Mouse (Mus musculus): Measurements from ENCODE around the gene Smco3. TPM values are rescaled to one million over a fixed set of nuclear protein-coding genes. Genes with fewer than 3 reads are reported as not detected.

Gene Smco3
- total RNA-seq, 2 experiments from 2014 or later = 0.07 to 0.33 TPM

DNA sequence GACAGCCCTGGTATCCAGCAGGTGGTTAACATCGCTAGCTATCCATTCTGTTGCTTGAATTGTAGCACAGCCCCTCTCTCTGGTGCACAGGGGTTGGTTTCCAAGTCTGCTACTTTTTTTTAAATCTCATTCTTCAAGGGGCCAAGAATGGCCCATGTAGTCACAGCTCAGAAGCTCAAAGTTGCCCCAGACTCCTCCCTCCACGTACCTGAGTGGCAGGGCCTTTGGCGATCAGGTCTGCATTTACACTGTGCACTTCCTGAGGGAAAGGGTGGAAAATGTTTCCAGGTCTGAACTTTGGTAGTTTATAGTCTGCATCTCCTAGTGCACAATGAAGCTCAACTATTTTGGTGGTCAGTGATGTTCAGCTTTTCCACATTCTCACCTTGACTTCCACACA lies 12.0 kb upstream of the Smco3 start:
- no peak for ATAC-seq (replicated peaks; ENCODE audit: poor library complexity)

DNA sequence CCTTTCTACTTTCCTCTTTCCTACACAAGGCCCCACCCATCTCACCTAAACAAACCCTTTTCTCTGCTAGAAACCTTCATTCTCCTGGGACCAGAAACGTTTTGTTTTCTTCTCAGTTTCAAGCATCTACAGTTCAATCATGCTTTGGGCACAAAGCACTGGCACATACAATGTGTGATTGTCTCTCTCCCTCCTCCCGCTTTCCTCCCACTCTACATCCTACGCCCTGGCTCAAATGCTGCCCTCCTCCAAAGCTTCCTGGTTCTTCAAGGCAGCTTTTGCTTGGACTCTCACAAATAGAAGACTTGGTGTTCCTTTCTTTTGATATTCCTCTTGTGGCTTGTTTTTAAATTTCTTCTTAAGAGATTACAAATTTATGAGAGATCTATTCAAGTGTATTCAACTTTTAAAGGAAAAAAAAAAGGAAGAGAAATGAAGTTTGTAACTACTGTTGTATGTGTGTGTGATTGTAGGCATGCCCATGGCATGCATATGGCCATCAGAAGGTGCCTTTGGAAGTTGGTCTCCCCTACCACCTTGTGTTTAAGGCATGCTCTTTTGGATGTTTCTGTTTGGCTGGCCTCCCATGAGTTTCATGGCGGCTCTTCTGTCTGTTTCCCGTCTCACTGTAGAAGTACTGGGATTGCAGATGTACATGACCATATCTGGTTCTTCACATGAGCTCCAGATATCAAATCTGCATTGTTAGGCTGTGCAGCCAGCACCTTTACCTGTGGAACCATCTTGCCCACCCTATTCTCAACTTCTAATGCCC lies 10.6 kb upstream of the Smco3 start:
- ATAC-seq (replicated peaks; ENCODE audit: poor library complexity) = no peak

DNA sequence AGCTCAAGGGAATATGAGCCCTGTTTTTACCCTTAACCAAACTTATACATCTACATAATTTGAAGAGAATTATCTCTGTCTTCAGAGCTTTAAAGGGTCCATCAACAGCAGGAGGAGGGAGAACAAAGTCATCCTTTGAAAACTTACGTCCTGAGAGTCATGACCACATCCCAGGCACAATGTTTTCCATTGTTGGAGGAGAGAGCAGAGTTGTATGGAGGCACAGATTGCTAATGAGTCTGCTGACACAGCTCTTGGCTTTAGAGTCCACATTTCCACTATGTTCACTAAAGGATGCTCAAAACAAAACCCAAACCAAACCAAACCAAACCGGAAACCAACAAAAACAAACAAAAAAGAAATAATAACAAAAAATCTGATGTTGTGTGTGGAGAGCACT lies 9.7 kb upstream of the Smco3 start:
- no peak for ATAC-seq (replicated peaks; ENCODE audit: poor library complexity)

- ATAC-seq (replicated peaks; ENCODE audit: poor library complexity) = no peak
Measured at GRCm38 (mm10) chr6:136837323-136837722, 2.1 kb upstream of the Smco3 start.

- peak; percentile 21; the same call in 1 of the 2 replicates for ATAC-seq (replicated peaks; ENCODE audit: poor library complexity)
Measured at GRCm38 (mm10) chr6:136831712-136832111, 3.5 kb downstream of the Smco3 start.

- no peak for ATAC-seq (replicated peaks; ENCODE audit: poor library complexity)
Measured at GRCm38 (mm10) chr6:136828681-136829080, 6.6 kb downstream of the Smco3 start.

- peak; percentile 96 for ATAC-seq (replicated peaks; ENCODE audit: poor library complexity)
Measured at GRCm38 (mm10) chr6:136827881-136828561, 7.2 kb downstream of the Smco3 start, which contains the start of gene Wbp11. Gene Wbp11, minus strand, starts transcription at chr6:136828233.

GRCm38 (mm10) chr6:136827516-136827880 lies 7.8 kb downstream of the Smco3 start, which contains the start of gene BC049715:
Gene BC049715, plus strand, starts transcription at chr6:136827626.
- ATAC-seq (replicated peaks; ENCODE audit: poor library complexity) = peak; percentile 15

GRCm38 (mm10) chr6:136827116-136827515 lies 8.1 kb downstream of the Smco3 start:
- ATAC-seq (replicated peaks; ENCODE audit: poor library complexity) = no peak

DNA sequence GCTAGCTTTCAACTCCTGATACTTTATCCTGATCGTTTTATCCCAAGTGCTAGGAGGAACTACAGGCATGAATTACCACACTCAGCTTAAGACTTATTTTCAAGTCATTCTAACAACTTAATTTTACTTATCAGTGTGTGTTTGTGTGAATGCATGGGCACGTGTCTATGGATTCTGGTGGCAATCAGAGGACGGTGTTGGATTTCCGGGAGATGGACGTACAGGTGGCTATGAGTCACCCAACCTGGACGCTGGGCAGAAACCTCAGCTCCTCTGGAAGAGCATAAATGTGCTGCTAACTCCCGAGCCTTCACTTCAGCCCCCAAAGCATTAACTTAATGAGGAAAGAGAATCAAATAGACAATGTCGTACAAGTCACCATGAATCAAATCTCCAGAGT lies 10.3 kb downstream of the Smco3 start:
- ATAC-seq (replicated peaks; ENCODE audit: poor library complexity) = no peak

GRCm38 (mm10) chr6:136821086-136821485 lies 14.2 kb downstream of the Smco3 start:
- ATAC-seq (replicated peaks; ENCODE audit: poor library complexity) = no peak

DNA sequence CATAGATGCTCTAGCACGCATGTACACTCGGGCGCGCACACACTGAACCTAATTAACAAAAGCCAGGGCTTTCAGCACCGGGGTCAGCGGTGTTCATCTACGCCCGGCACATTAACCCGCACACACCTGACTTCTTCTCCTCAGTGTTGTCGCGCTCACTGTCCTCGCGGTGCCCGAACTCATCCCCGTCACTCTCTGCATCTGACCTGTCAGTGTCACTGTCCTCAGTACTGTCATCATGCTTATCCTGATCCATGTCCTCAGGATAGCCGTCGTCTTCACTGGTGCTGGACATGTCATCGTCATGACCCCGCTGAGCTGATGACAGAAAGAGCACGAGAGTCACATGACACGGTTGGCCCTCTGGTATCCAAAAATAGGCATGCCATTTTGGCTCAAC lies 14.9 kb downstream of the Smco3 start:
- 0 out of 2 replicates have a peak, but pooled peaks have one; percentile 20 for ATAC-seq (replicated peaks; ENCODE audit: poor library complexity)

DNA sequence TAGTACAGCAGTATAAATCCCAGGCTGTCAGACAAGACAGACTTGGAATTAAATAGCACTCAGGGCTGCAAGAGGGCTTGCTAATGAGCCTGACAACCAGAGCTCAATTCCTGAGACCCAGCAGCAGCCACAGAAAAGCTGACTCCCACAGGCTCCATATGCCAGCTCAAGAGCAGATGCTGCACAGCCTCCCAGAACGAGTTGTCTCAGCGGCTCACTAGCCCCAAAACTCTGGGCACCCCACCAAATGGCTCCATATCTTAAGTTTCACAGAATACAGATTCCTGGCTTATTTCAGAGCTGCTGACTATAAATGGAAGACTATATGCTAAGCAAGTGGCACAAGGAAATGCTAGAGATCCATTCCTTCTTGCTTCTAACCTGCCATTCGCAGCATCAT lies 17.7 kb downstream of the Smco3 start:
- no peak for ATAC-seq (replicated peaks; ENCODE audit: poor library complexity)

DNA sequence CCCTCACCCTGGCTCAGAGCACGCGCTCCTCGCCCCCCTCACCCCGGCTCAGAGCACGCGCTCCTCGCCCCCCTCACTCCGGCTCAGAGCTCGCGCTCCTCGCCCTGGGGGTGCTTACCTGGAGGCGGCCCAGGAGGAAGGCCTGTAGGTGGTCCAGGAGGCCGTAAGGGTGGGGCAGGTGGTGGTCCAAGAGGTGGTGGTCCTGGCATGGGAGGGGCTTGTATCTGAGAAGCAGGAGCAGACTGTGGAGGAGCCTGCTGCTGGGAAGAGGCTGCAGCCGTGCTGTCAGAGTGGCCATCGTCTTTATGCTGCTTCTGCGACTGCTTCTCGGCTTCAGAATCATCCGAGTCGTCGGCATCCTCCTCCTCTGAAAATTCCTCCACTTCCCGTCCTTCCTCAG lies 18.4 kb downstream of the Smco3 start:
- ATAC-seq (replicated peaks; ENCODE audit: poor library complexity) = no peak

DNA sequence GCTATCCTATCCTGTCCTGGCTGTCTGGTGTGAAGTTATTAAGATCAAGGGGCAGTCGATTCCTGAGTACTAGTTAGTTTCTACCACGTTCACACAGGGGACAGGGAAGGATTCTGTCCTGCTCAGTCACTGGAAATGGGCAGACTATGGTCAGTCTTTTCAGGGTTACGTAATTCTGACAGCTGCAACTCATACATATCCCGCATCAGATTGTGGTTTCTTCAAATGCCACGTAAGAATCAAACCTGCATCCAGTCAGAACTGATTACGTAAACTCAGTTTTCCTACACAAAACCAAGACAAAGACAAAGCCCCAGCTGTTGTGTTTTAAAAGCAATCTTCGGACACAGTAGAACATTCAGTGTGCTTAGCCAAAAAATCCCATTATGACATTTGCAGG lies 19.9 kb downstream of the Smco3 start:
- ATAC-seq (replicated peaks; ENCODE audit: poor library complexity) = no peak

GRCm38 (mm10) chr6:136813117-136813516 lies 22.1 kb downstream of the Smco3 start:
- no peak for ATAC-seq (replicated peaks; ENCODE audit: poor library complexity)

GRCm38 (mm10) chr6:136811196-136811595 lies 24.1 kb downstream of the Smco3 start:
- no peak for ATAC-seq (replicated peaks; ENCODE audit: poor library complexity)

- ATAC-seq (replicated peaks; ENCODE audit: poor library complexity) = no peak
Measured at GRCm38 (mm10) chr6:136809673-136810072, 25.6 kb downstream of the Smco3 start.

GRCm38 (mm10) chr6:136809077-136809476 lies 26.2 kb downstream of the Smco3 start:
- ATAC-seq (replicated peaks; ENCODE audit: poor library complexity) = peak; percentile 33

GRCm38 (mm10) chr6:136808631-136809046 lies 26.6 kb downstream of the Smco3 start:
- ATAC-seq (replicated peaks; ENCODE audit: poor library complexity) = peak; percentile 15

DNA sequence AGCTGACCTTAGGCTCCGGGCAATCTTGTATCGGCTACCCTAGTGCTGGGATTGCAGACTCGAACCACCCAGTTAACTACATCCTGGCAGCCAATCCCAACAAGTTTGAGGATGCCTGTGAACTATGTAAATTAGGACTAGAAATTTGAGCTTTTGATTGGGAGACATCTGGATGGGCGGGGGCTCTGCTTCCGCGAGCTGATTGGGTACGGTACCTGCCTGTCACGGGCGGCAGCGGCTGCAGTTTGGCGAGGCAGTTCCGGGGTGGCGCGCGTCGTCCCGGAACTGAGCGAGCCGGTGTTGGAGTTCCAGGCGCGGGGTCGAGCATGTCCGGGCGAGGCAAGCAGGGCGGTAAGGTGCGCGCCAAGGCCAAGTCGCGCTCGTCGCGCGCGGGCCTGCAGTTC lies 27.2 kb downstream of the Smco3 start, which contains the start of gene H2afj:
Gene H2afj, plus strand, starts transcription at position 231 of the 404 bp plus-strand sequence.
- ATAC-seq (replicated peaks; ENCODE audit: poor library complexity) = peak; percentile 49

DNA sequence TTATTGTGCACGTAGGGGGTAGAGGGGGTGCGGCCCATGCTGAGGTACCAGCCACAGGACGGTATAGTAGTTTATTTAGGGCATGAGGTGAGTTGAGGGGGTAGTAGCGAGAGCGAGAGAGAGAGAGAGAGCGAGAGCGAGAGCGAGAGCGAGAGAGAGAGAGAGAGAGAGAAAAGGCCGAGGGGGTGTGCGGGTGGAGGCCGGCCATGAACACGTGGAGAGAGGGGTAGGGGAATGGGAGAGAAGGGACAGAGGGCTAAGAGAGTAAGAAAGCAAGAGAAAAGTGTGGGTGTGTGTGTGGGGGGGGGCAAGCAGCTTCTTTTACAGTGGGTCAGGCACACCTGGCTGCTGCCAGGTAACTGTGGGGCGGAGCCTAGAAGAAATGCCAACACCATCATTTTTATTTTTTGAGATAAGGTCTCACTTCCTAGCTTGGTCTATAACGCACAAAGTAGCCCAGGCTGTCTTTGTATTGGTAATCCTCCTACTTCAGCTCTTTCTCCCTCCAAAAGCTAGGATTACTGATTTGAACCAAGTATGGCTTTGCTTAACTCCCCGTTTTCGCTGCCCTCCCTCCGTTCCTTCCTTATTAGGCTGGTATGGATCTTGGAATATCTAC lies 27.7 kb downstream of the Smco3 start:
- ATAC-seq (replicated peaks; ENCODE audit: poor library complexity) = no peak

Data from megakaryocyte progenitor cell, adult 5-6 weeks (primary cell).